Mouse (Mus musculus) retina, adult 2 months (tissue): ENCODE results near the gene Zfand3.

Experiments used
- DNase-seq: peaks from one replicate; pipeline ENCODE4 v3.0.0-alpha.2; 2012; ENCODE audit warnings: low read depth, low spot score

Gene Zfand3

DNA sequence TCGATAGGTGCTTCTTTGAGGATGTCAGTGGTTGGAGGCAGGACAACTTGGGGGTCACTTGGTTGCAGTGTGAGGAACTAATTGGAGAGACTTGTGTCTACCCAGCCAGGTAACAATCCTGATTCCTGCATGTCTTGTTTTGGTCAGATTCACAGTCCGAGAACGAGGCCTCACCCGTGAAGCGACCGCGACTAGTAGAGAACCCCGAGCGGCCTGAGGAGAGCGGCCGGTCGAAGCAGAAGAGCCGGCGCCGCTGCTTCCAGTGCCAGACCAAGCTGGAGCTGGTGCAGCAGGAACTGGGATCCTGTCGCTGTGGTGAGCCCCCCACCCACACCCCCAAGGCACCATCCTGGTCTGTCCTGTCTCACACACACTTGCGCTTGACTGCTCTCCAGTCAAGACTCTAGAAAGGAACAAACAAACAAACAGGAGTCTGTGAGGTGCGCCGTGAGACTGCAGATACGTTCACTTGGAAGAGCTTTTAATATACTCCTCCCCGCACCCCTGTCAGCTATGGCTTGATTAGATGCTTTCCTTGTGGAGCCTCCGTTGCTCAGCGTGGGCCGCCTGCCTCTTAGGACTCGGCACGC, 188.0 kb downstream of the Zfand3 start:
- no peak for DNase-seq

GRCm38 (mm10) chr17:30193615-30194014, 189.1 kb downstream of the Zfand3 start:
- DNase-seq, result no peak

DNA sequence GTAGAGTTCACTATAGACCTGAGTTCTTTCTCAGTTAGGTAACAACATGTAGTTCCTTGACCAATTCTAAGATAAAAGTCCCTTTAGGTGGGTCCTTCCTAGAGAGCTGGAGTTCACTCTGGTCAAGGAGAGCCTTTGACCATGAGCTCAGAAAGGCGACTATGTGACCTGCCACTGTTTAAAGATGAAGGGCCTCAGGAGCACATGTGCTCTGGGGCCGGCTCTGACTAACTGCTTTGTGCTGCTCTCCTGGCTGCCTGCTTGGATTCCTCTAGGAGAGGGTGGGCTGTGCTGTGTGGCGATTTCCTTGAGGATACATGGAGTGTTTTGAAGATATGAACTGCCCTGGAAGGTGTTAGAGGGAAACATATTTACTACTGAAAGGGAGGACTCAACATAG, 189.6 kb downstream of the Zfand3 start:
- no peak for DNase-seq

DNA sequence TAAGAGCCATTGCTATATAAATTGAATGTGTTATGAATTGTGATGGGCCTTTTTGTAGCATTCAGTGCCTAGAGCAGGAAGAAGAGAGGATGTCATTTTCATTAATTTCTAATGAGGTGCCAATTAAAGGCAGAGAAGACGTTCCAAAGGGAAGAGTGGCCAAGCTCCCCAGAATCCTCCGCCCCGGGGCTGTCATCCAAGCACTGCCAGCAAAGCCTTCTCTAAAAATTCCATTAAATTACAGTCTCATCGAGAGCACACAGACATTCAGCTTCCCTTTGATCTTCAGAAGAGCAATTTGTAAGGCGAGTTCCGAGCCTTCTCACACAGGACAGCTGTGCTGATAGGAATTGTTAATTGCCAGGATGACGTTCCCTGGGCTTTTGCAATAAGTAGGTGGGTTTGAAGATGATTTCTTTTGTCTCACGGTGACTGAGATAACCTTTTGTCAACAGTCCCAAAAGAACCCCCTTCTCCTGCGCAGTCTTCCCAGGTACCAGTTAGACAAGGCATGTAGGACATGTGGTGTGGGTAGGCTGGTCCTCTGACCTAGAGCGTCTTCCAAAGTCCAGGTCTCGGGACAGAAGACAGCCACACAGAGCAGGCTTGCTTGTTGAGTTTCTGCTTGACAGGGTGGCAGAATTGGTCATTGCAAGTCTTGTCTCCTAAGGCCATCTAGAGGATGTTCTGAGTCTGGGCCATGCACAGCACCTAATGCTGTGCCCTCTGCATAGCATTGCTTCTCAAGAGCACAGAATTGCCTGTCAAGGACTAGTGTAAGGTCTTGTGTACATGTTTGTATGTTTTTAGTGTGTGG, 190.3 kb downstream of the Zfand3 start:
- DNase-seq, result no peak

- no peak for DNase-seq
Measured at GRCm38 (mm10) chr17:30195591-30196183, 191.2 kb downstream of the Zfand3 start.

- no peak for DNase-seq
Measured at GRCm38 (mm10) chr17:30196401-30197279, 192.1 kb downstream of the Zfand3 start.

- DNase-seq, result no peak
Measured at GRCm38 (mm10) chr17:30197280-30198030, 192.9 kb downstream of the Zfand3 start.

GRCm38 (mm10) chr17:30198422-30198821, 193.9 kb downstream of the Zfand3 start:
- DNase-seq, result no peak

DNA sequence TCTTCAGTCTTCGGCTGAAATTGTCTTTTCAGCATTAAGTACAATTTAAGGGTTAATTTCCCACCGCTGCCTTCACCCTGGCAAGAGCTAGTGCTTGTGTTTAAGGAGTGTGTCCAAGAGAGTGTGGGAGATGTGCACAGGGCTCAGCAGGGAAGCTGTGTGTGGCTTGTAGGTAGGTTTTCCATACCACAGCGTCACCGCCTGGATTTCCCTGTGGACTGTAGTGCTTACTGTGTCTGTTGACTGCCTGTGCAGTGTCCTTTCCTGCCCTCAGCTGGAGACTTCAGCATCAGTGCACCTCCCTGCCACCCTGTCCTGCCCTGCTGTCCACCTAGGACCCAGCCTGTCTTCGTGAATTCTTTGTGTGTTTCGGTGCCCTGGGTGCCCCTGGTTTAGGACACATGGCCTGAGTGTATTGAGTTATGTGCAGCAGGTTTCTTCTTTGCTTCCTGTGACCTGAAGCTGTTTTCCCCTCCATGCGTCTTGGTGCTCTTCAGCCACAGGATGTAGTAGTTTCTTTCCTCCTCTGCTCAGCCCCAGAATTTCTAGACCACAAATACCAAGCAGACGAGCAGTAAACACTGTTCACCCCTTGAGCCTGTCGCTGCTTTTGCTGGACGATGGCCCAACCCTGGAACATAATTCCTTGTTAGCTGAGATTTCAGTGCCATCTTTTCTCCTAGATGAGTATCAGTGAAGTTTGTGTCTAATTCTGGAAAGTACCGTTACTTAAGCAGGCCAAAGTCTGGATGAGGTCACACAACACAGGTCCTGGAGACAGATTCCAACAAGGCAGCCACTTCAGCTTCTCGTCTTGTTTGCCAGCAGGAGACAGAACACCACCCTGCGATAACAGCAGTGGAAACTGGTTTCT, 195.1 kb downstream of the Zfand3 start:
- DNase-seq, result no peak

GRCm38 (mm10) chr17:30200283-30200682, 195.8 kb downstream of the Zfand3 start:
- no peak for DNase-seq

GRCm38 (mm10) chr17:30205062-30205825, 200.7 kb downstream of the Zfand3 start:
- DNase-seq, result no peak

- DNase-seq, result no peak
Measured at GRCm38 (mm10) chr17:30210262-30210661, 205.7 kb downstream of the Zfand3 start.

DNA sequence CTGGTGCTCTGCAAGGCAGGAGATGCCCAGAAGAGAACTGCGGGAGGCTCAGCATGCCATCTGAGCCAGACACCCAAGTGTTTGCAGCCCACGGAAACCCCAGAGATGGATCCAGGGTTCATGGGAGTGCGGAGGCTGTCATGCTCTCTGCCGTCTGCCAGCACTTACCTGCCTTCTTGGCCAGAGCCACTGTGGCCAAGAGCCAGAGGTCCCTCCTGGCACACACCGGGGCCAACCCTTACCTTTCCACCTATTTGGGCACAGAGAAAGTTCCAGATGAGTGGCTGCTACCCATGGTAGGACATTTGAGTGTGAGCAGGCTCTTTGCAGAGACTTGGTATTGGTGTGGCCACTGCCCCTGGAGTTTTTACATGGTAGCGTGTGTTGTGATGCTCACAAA, 206.4 kb downstream of the Zfand3 start:
- DNase-seq, result no peak

DNA sequence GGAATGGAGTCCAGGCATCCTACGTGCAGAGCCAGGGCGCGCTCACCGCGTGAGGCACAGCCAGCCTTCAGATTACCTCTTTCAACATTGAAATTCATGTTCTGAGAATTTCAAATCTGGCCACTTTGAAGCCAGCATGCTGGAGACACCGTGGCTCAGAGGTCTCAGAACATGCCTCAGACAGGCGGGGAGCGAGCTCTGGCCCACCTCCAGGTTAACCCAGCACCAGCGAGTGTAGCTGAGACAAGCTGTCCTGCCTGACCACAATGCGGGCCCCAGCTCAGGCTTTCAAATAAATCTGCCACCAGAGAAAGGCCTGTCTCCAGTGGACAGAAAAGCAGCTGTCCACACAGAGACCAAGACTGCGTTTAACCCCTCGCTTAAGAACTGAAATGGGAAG, 208.1 kb downstream of the Zfand3 start:
- DNase-seq, result no peak

DNA sequence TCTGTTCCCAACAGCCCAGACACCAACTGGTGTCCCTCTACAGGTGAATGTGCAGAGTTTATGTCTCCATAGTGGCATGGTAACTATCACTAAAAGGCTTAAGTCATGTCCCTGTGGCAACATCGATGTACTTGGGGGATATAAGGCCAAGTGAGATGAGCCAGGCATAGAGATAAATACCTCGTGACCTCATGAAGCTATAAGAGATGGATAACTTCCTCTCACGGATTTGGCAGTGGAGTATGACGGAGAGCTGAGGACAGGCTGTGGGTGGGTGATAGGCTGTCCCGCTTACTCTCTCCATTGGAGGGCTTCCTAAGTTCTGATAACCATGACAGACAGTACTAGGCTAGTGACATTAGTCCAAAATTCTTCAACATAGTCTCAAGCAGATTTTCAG, 208.8 kb downstream of the Zfand3 start:
- DNase-seq, result no peak

- no peak for DNase-seq
Measured at GRCm38 (mm10) chr17:30214393-30214792, 209.9 kb downstream of the Zfand3 start.

- no peak for DNase-seq
Measured at GRCm38 (mm10) chr17:30215741-30216140, 211.2 kb downstream of the Zfand3 start.

GRCm38 (mm10) chr17:30221677-30222076, 217.1 kb downstream of the Zfand3 start:
- no peak for DNase-seq

GRCm38 (mm10) chr17:30222361-30222760, 217.8 kb downstream of the Zfand3 start:
- DNase-seq, result no peak
